Mouse (Mus musculus): Measurements from ENCODE around the gene Pfn1. TPM values are rescaled to one million over a fixed set of nuclear protein-coding genes. Genes with fewer than 3 reads are reported as not detected.

Pfn1 gene
- polyA plus RNA-seq, 1 experiment from 2014 or later = 2,189 TPM

- H3K27me3 ChIP-seq (ENCODE audit: control insufficient read depth, insufficient read depth, low read depth, low read length) = no peaks in the 10 kb centered on the region
- H3K36me3 ChIP-seq (ENCODE audit: control insufficient read depth, insufficient read depth, low read length) = no peaks in the 10 kb centered on the region
- H3K9me3 ChIP-seq (ENCODE audit: control insufficient read depth, low read length) = no peaks in the 10 kb centered on the region
- H3K4me1 ChIP-seq (replicated peaks; ENCODE audit: control insufficient read depth, insufficient read depth, low read length) = no peaks in the 10 kb centered on the region
- H3K9ac ChIP-seq (ENCODE audit: low read length) = no peak overlapping the region
- H3K4me3 ChIP-seq (ENCODE audit: low read length) = no peak overlapping the region
- WGBS = 72% methylated on average over 7 of the region's 7 CpGs
- no peak for ATAC-seq (ENCODE audit: low read depth)
- no peak overlapping the region for H3K4me2 ChIP-seq (ENCODE audit: low read depth, low read length)
- no peak overlapping the region for H3K27ac ChIP-seq (ENCODE audit: low read length)
These were observed 24.3 kb downstream of the Pfn1 start for GRCm38 (mm10) chr11:70630129-70630528.

- no peaks in the 10 kb centered on the region for H3K9me3 ChIP-seq (ENCODE audit: control insufficient read depth, low read length)
- H3K27ac ChIP-seq (ENCODE audit: low read length) = no peak overlapping the region
- no peak overlapping the region for H3K9ac ChIP-seq (ENCODE audit: low read length)
- H3K36me3 ChIP-seq (ENCODE audit: control insufficient read depth, insufficient read depth, low read length) = no peaks in the 10 kb centered on the region
- WGBS = 38% methylated on average over 5 of the region's 5 CpGs
- H3K4me1 ChIP-seq (replicated peaks; ENCODE audit: control insufficient read depth, insufficient read depth, low read length) = no peaks in the 10 kb centered on the region
- ATAC-seq (ENCODE audit: low read depth) = no peak
- H3K27me3 ChIP-seq (ENCODE audit: control insufficient read depth, insufficient read depth, low read depth, low read length) = no peaks in the 10 kb centered on the region
- H3K4me3 ChIP-seq (ENCODE audit: low read length) = no peak overlapping the region
- no peak overlapping the region for H3K4me2 ChIP-seq (ENCODE audit: low read depth, low read length)
These were observed 24.9 kb downstream of the Pfn1 start for GRCm38 (mm10) chr11:70629557-70629956.

GRCm38 (mm10) chr11:70628431-70628830 lies 26.0 kb downstream of the Pfn1 start:
- H3K4me2 ChIP-seq (ENCODE audit: low read depth, low read length) = no peak overlapping the region
- H3K27me3 ChIP-seq (ENCODE audit: control insufficient read depth, insufficient read depth, low read depth, low read length) = no peaks in the 10 kb centered on the region
- 44% methylated on average over 2 of the region's 2 CpGs for WGBS
- no peak overlapping the region for H3K27ac ChIP-seq (ENCODE audit: low read length)
- H3K9ac ChIP-seq (ENCODE audit: low read length) = no peak overlapping the region
- no peaks in the 10 kb centered on the region for H3K9me3 ChIP-seq (ENCODE audit: control insufficient read depth, low read length)
- peak; percentile 66 for ATAC-seq (ENCODE audit: low read depth)
- no peaks in the 10 kb centered on the region for H3K4me1 ChIP-seq (replicated peaks; ENCODE audit: control insufficient read depth, insufficient read depth, low read length)
- H3K4me3 ChIP-seq (ENCODE audit: low read length) = no peak overlapping the region
- H3K36me3 ChIP-seq (ENCODE audit: control insufficient read depth, insufficient read depth, low read length) = no peaks in the 10 kb centered on the region

GRCm38 (mm10) chr11:70626877-70627276 lies 27.6 kb downstream of the Pfn1 start:
- no peak overlapping the region for H3K9ac ChIP-seq (ENCODE audit: low read length)
- no peaks in the 10 kb centered on the region for H3K36me3 ChIP-seq (ENCODE audit: control insufficient read depth, insufficient read depth, low read length)
- 64% methylated on average over 4 of the region's 4 CpGs for WGBS
- no peak overlapping the region for H3K27ac ChIP-seq (ENCODE audit: low read length)
- H3K4me2 ChIP-seq (ENCODE audit: low read depth, low read length) = no peak overlapping the region
- H3K4me1 ChIP-seq (replicated peaks; ENCODE audit: control insufficient read depth, insufficient read depth, low read length) = no peaks in the 10 kb centered on the region
- no peak overlapping the region for H3K4me3 ChIP-seq (ENCODE audit: low read length)
- no peaks in the 10 kb centered on the region for H3K27me3 ChIP-seq (ENCODE audit: control insufficient read depth, insufficient read depth, low read depth, low read length)
- no peaks in the 10 kb centered on the region for H3K9me3 ChIP-seq (ENCODE audit: control insufficient read depth, low read length)
- ATAC-seq (ENCODE audit: low read depth) = no peak

- WGBS = 38% methylated on average over 4 of the region's 4 CpGs
These were observed 29.0 kb downstream of the Pfn1 start for GRCm38 (mm10) chr11:70625473-70625872.

GRCm38 (mm10) chr11:70623053-70623742 lies 31.2 kb downstream of the Pfn1 start:
- Histone ChIP-seq H3K27ac (ENCODE audit: low read length) (no peak overlapping the region), H3K36me3 (ENCODE audit: control insufficient read depth, insufficient read depth, low read length) (no peaks in the 10 kb centered on the region), H3K9ac (ENCODE audit: low read length) (no peak overlapping the region), H3K4me3 (ENCODE audit: low read length) (no peak overlapping the region), H3K9me3 (ENCODE audit: control insufficient read depth, low read length) (no peaks in the 10 kb centered on the region), H3K4me2 (ENCODE audit: low read depth, low read length) (no peak overlapping the region), H3K4me1 (replicated peaks; ENCODE audit: control insufficient read depth, insufficient read depth, low read length) (peaks cover 2% of the 10 kb centered on the region; the same call in 1 of the 2 replicates), H3K27me3 (ENCODE audit: control insufficient read depth, insufficient read depth, low read depth, low read length) (no peaks in the 10 kb centered on the region)
- no peak for ATAC-seq (ENCODE audit: low read depth)
- WGBS = 66% methylated on average over 10 of the region's 10 CpGs

More at GRCm38 (mm10) chr11:70625473-70625872, 29.0 kb downstream of the Pfn1 start:
- ATAC-seq (ENCODE audit: low read depth) = no peak
- Histone ChIP-seq H3K9ac (ENCODE audit: low read length) (no peak overlapping the region), H3K36me3 (ENCODE audit: control insufficient read depth, insufficient read depth, low read length) (no peaks in the 10 kb centered on the region), H3K27me3 (ENCODE audit: control insufficient read depth, insufficient read depth, low read depth, low read length) (no peaks in the 10 kb centered on the region), H3K4me3 (ENCODE audit: low read length) (no peak overlapping the region), H3K27ac (ENCODE audit: low read length) (no peak overlapping the region), H3K9me3 (ENCODE audit: control insufficient read depth, low read length) (no peaks in the 10 kb centered on the region), H3K4me1 (replicated peaks; ENCODE audit: control insufficient read depth, insufficient read depth, low read length) (peaks cover 2% of the 10 kb centered on the region; the same call in 1 of the 2 replicates), H3K4me2 (ENCODE audit: low read depth, low read length) (no peak overlapping the region)

- Histone ChIP-seq H3K36me3 (ENCODE audit: control insufficient read depth, insufficient read depth, low read length) (no peaks in the 10 kb centered on the region), H3K9me3 (ENCODE audit: control insufficient read depth, low read length) (no peaks in the 10 kb centered on the region), H3K27ac (ENCODE audit: low read length) (0 out of 2 replicates have a peak overlapping the region, but pooled peaks have one; percentile 30), H3K27me3 (ENCODE audit: control insufficient read depth, insufficient read depth, low read depth, low read length) (no peaks in the 10 kb centered on the region), H3K4me2 (ENCODE audit: low read depth, low read length) (no peak overlapping the region), H3K9ac (ENCODE audit: low read length) (no peak overlapping the region), H3K4me1 (replicated peaks; ENCODE audit: control insufficient read depth, insufficient read depth, low read length) (peaks cover 2% of the 10 kb centered on the region; the same call in 1 of the 2 replicates), H3K4me3 (ENCODE audit: low read length) (no peak overlapping the region)
- 0 out of 2 replicates have a peak, but pooled peaks have one; percentile 21 for ATAC-seq (ENCODE audit: low read depth)
- 31% methylated on average over 7 of the region's 7 CpGs for WGBS
These were observed 32.3 kb downstream of the Pfn1 start for GRCm38 (mm10) chr11:70621972-70622814.

DNA sequence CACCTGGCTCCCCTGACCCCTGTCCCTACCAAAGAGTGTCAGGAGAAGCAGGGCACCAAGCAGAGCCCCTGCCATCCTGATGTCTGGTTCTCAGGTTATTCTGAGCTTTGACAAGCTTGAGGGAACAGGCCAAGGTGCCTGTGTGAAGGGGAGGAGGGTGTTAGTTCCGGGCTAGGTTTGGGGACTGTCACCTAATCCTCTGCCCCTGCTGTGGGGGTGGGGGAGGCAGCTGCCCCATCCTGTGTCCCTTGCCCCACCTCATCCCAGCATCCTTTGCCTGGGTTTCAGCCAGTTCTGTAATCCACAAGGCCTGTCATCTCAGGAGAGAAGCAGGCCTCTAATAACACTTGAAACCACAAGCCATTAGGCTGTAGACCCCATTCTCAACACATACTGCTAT lies 35.3 kb downstream of the Pfn1 start, which contains the start of gene Chrne:
Gene Chrne (minus strand): TSS at position 116 of the 400 bp plus-strand sequence.
- Histone ChIP-seq H3K4me2 (ENCODE audit: low read depth, low read length) (no peak within 1 kb of the TSS), H3K4me1 (replicated peaks; ENCODE audit: control insufficient read depth, insufficient read depth, low read length) (peaks cover 15% of the 10 kb centered on the region), H3K27ac (ENCODE audit: low read length) (no peak within 1 kb of the TSS), H3K4me3 (ENCODE audit: low read length) (no peak within 1 kb of the TSS), H3K36me3 (ENCODE audit: control insufficient read depth, insufficient read depth, low read length) (no peaks in the 10 kb centered on the region), H3K9me3 (ENCODE audit: control insufficient read depth, low read length) (no peaks in the 10 kb centered on the region), H3K9ac (ENCODE audit: low read length) (no peak within 1 kb of the TSS), H3K27me3 (ENCODE audit: control insufficient read depth, insufficient read depth, low read depth, low read length) (no peaks in the 10 kb centered on the region; the same call in 1 of the 2 replicates)
- 27% methylated on average over 1 of the region's 1 CpGs for WGBS
- ATAC-seq (ENCODE audit: low read depth) = no peak

DNA sequence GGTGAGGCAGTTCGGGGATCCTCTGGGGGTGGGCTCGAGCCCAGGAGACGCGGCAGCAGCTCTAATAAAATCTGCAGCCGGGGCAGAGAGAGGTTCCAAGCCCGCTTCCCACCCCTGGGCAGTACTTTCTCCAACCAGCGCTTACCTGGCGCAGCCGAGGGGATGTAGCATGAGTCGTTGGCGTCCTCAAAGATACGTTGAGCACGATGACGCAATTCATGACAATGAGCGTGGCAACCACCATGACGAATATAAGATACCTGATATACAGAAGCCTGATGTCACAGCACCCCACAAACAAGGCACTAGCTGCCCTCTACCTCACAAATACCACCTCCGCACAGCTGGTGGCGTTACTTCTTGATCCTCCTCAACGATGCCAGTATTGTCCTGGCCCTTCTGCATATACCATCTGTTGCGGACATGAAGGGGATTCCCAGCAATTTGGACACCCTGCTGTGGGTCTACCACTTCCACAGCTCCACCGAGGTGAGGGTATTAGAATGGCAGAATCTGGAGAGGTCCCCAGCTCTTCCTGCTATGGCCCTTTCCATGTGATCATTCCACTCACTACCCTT lies 38.8 kb downstream of the Pfn1 start, which contains the start of gene 4930544D05Rik:
Gene 4930544D05Rik (plus strand): TSS at position 333 of the 578 bp plus-strand sequence.
- peak within 1 kb of the TSS; percentile 87 for H3K4me2 ChIP-seq (ENCODE audit: low read depth, low read length)
- peak within 1 kb of the TSS; percentile 68 for H3K9ac ChIP-seq (ENCODE audit: low read length)
- H3K9me3 ChIP-seq (ENCODE audit: control insufficient read depth, low read length) = no peaks in the 10 kb centered on the region
- peak; percentile 12; the same call in 1 of the 2 replicates for ATAC-seq (ENCODE audit: low read depth)
- WGBS = 15% methylated on average over 21 of the region's 21 CpGs
- H3K4me1 ChIP-seq (replicated peaks; ENCODE audit: control insufficient read depth, insufficient read depth, low read length) = peaks cover 13% of the 10 kb centered on the region; the same call in 1 of the 2 replicates
- H3K27me3 ChIP-seq (ENCODE audit: control insufficient read depth, insufficient read depth, low read depth, low read length) = no peaks in the 10 kb centered on the region; the same call in 1 of the 2 replicates
- peak within 1 kb of the TSS; percentile 49 for H3K4me3 ChIP-seq (ENCODE audit: low read length)
- peaks cover 7% of the 10 kb centered on the region for H3K36me3 ChIP-seq (ENCODE audit: control insufficient read depth, insufficient read depth, low read length)
- peak within 1 kb of the TSS; percentile 14; the same call in 1 of the 2 replicates for H3K27ac ChIP-seq (ENCODE audit: low read length)
